Mouse (Mus musculus): ENCODE measurements around the gene Snx13. TPM values are rescaled to one million over a fixed set of nuclear protein-coding genes. Genes with fewer than 3 reads are reported as not detected.

The Snx13 gene
- polyA plus RNA-seq, 1 experiment from 2014 or later = 24.5 TPM

GRCm38 (mm10) chr12:35123549-35123948 is 76.6 kb downstream of the Snx13 start:
- H3K4me1 ChIP-seq = no peaks in the 10 kb centered on the region
- no peaks in the 10 kb centered on the region for H3K9me3 ChIP-seq
- WGBS = 68% methylated on average over 3 of the region's 3 CpGs
- H3K9ac ChIP-seq = no peak overlapping the region
- no peak overlapping the region for H3K27ac ChIP-seq (replicated peaks)
- no peak for ATAC-seq (ENCODE audit: extremely low read depth, insufficient number of reproducible peaks, low FRiP score, low TSS enrichment)
- H3K4me3 ChIP-seq = no peak overlapping the region
- H3K4me2 ChIP-seq = no peak overlapping the region
- no peaks in the 10 kb centered on the region for H3K27me3 ChIP-seq (replicated peaks)
- H3K36me3 ChIP-seq = peaks cover 26% of the 10 kb centered on the region

- H3K9ac ChIP-seq = no peak overlapping the region
- WGBS = 77% methylated on average over 4 of the region's 4 CpGs
- H3K27me3 ChIP-seq (replicated peaks) = no peaks in the 10 kb centered on the region
- peaks cover 15% of the 10 kb centered on the region for H3K36me3 ChIP-seq
- H3K27ac ChIP-seq (replicated peaks) = no peak overlapping the region
- no peak overlapping the region for H3K4me3 ChIP-seq
- no peaks in the 10 kb centered on the region for H3K9me3 ChIP-seq
- H3K4me1 ChIP-seq = no peaks in the 10 kb centered on the region
- H3K4me2 ChIP-seq = no peak overlapping the region
- ATAC-seq (ENCODE audit: extremely low read depth, insufficient number of reproducible peaks, low FRiP score, low TSS enrichment) = no peak
These were observed 106.2 kb downstream of the Snx13 start for GRCm38 (mm10) chr12:35153186-35153585.

- H3K27ac ChIP-seq (replicated peaks) = no peak overlapping the region
- H3K9me3 ChIP-seq = no peaks in the 10 kb centered on the region
- H3K4me2 ChIP-seq = no peak overlapping the region
- no peaks in the 10 kb centered on the region for H3K27me3 ChIP-seq (replicated peaks)
- 69% methylated on average over 3 of the region's 3 CpGs for whole genome bisulfite sequencing
- H3K36me3 ChIP-seq = peaks cover 10% of the 10 kb centered on the region
- no peak overlapping the region for H3K4me3 ChIP-seq
- H3K4me1 ChIP-seq = no peaks in the 10 kb centered on the region
- no peak for ATAC-seq (ENCODE audit: extremely low read depth, insufficient number of reproducible peaks, low FRiP score, low TSS enrichment)
- H3K9ac ChIP-seq = no peak overlapping the region
These were observed 107.2 kb downstream of the Snx13 start for GRCm38 (mm10) chr12:35154149-35154548.

GRCm38 (mm10) chr12:35157237-35157636 is 110.3 kb downstream of the Snx13 start:
- H3K27ac ChIP-seq (replicated peaks) = no peak overlapping the region
- H3K9ac ChIP-seq = no peak overlapping the region

GRCm38 (mm10) chr12:35161690-35162089 is 114.7 kb downstream of the Snx13 start:
- Histone ChIP-seq H3K27me3 (replicated peaks) (no peaks in the 10 kb centered on the region), H3K9me3 (no peaks in the 10 kb centered on the region), H3K9ac (no peak overlapping the region), H3K4me1 (no peaks in the 10 kb centered on the region), H3K4me2 (no peak overlapping the region), H3K27ac (replicated peaks) (no peak overlapping the region), H3K4me3 (no peak overlapping the region), H3K36me3 (no peaks in the 10 kb centered on the region)
- ATAC-seq (ENCODE audit: extremely low read depth, insufficient number of reproducible peaks, low FRiP score, low TSS enrichment) = no peak
- 57% methylated on average over 4 of the region's 4 CpGs for WGBS

More at GRCm38 (mm10) chr12:35157237-35157636, 110.3 kb downstream of the Snx13 start:
- no peaks in the 10 kb centered on the region for H3K9me3 ChIP-seq
- 70% methylated on average over 4 of the region's 4 CpGs for WGBS
- no peak for ATAC-seq (ENCODE audit: extremely low read depth, insufficient number of reproducible peaks, low FRiP score, low TSS enrichment)
- H3K4me1 ChIP-seq = no peaks in the 10 kb centered on the region
- no peak overlapping the region for H3K4me2 ChIP-seq
- H3K4me3 ChIP-seq = no peak overlapping the region
- H3K36me3 ChIP-seq = no peaks in the 10 kb centered on the region
- no peaks in the 10 kb centered on the region for H3K27me3 ChIP-seq (replicated peaks)

GRCm38 (mm10) chr12:35170275-35170674 is 123.3 kb downstream of the Snx13 start:
- Histone ChIP-seq H3K4me1 (no peaks in the 10 kb centered on the region), H3K4me3 (no peak overlapping the region), H3K9ac (no peak overlapping the region), H3K36me3 (no peaks in the 10 kb centered on the region), H3K27me3 (replicated peaks) (no peaks in the 10 kb centered on the region), H3K27ac (replicated peaks) (no peak overlapping the region), H3K4me2 (no peak overlapping the region), H3K9me3 (no peaks in the 10 kb centered on the region)
- 77% methylated on average over 4 of the region's 4 CpGs for WGBS
- no peak for ATAC-seq (ENCODE audit: extremely low read depth, insufficient number of reproducible peaks, low FRiP score, low TSS enrichment)

- Histone ChIP-seq H3K27ac (replicated peaks) (no peak overlapping the region), H3K4me3 (no peak overlapping the region), H3K4me2 (peak overlapping the region; percentile 26), H3K4me1 (peaks cover 8% of the 10 kb centered on the region), H3K36me3 (no peaks in the 10 kb centered on the region), H3K9ac (no peak overlapping the region), H3K27me3 (replicated peaks) (no peaks in the 10 kb centered on the region), H3K9me3 (no peaks in the 10 kb centered on the region)
- ATAC-seq (ENCODE audit: extremely low read depth, insufficient number of reproducible peaks, low FRiP score, low TSS enrichment) = no peak
- 26% methylated on average over 8 of the region's 8 CpGs for WGBS
These were observed 129.0 kb downstream of the Snx13 start for GRCm38 (mm10) chr12:35175938-35176337.

GRCm38 (mm10) chr12:35176628-35177027 is 129.6 kb downstream of the Snx13 start:
- Histone ChIP-seq H3K36me3 (no peaks in the 10 kb centered on the region), H3K4me3 (no peak overlapping the region), H3K27ac (replicated peaks) (no peak overlapping the region), H3K27me3 (replicated peaks) (no peaks in the 10 kb centered on the region), H3K9ac (no peak overlapping the region), H3K9me3 (no peaks in the 10 kb centered on the region), H3K4me1 (peaks cover 8% of the 10 kb centered on the region), H3K4me2 (no peak overlapping the region)
- ATAC-seq (ENCODE audit: extremely low read depth, insufficient number of reproducible peaks, low FRiP score, low TSS enrichment) = no peak
- 66% methylated on average over 3 of the region's 3 CpGs for WGBS

- Histone ChIP-seq H3K27me3 (replicated peaks) (no peaks in the 10 kb centered on the region), H3K9ac (no peak overlapping the region), H3K4me2 (no peak overlapping the region), H3K9me3 (no peaks in the 10 kb centered on the region), H3K27ac (replicated peaks) (no peak overlapping the region), H3K4me1 (no peaks in the 10 kb centered on the region), H3K4me3 (no peak overlapping the region), H3K36me3 (no peaks in the 10 kb centered on the region)
- WGBS = 7% methylated on average over 3 of the region's 3 CpGs
- ATAC-seq (ENCODE audit: extremely low read depth, insufficient number of reproducible peaks, low FRiP score, low TSS enrichment) = no peak
These were observed 135.7 kb downstream of the Snx13 start for GRCm38 (mm10) chr12:35182675-35183074.

- no peak overlapping the region for H3K4me3 ChIP-seq
- no peaks in the 10 kb centered on the region for H3K27me3 ChIP-seq (replicated peaks)
- no peaks in the 10 kb centered on the region for H3K36me3 ChIP-seq
- H3K9ac ChIP-seq = no peak overlapping the region
- ATAC-seq (ENCODE audit: extremely low read depth, insufficient number of reproducible peaks, low FRiP score, low TSS enrichment) = no peak
- WGBS = 69% methylated on average over 5 of the region's 5 CpGs
- H3K4me1 ChIP-seq = no peaks in the 10 kb centered on the region
- no peak overlapping the region for H3K4me2 ChIP-seq
- no peaks in the 10 kb centered on the region for H3K9me3 ChIP-seq
- no peak overlapping the region for H3K27ac ChIP-seq (replicated peaks)
These were observed 137.3 kb downstream of the Snx13 start for GRCm38 (mm10) chr12:35184261-35184660.

GRCm38 (mm10) chr12:35191698-35192425 is 144.9 kb downstream of the Snx13 start:
- 46% methylated on average over 17 of the region's 17 CpGs for WGBS
- no peaks in the 10 kb centered on the region for H3K9me3 ChIP-seq
- H3K9ac ChIP-seq = 0 out of 2 replicates have a peak overlapping the region, but pooled peaks have one; percentile 21
- H3K4me1 ChIP-seq = peaks cover 3% of the 10 kb centered on the region
- H3K4me3 ChIP-seq = peak overlapping the region; percentile 34; the same call in 1 of the 2 replicates
- H3K27ac ChIP-seq (replicated peaks) = no peak overlapping the region
- no peaks in the 10 kb centered on the region for H3K36me3 ChIP-seq
- ATAC-seq (ENCODE audit: extremely low read depth, insufficient number of reproducible peaks, low FRiP score, low TSS enrichment) = no peak
- no peaks in the 10 kb centered on the region for H3K27me3 ChIP-seq (replicated peaks)
- peak overlapping the region; percentile 63 for H3K4me2 ChIP-seq

- no peaks in the 10 kb centered on the region for H3K36me3 ChIP-seq
- H3K4me2 ChIP-seq = peak overlapping the region; percentile 63
- WGBS = 20% methylated on average over 2 of the region's 2 CpGs
- H3K4me1 ChIP-seq = peaks cover 3% of the 10 kb centered on the region
- no peak overlapping the region for H3K9ac ChIP-seq
- ATAC-seq (ENCODE audit: extremely low read depth, insufficient number of reproducible peaks, low FRiP score, low TSS enrichment) = no peak
- peak overlapping the region; percentile 34; the same call in 1 of the 2 replicates for H3K4me3 ChIP-seq
- no peak overlapping the region for H3K27ac ChIP-seq (replicated peaks)
- no peaks in the 10 kb centered on the region for H3K9me3 ChIP-seq
- no peaks in the 10 kb centered on the region for H3K27me3 ChIP-seq (replicated peaks)
These were observed 145.4 kb downstream of the Snx13 start for GRCm38 (mm10) chr12:35192426-35192769.

Data from heart, embryonic 13.5 days (tissue).